Mouse (Mus musculus): ENCODE measurements around the gene Gdf3. TPM values are rescaled to one million over a fixed set of nuclear protein-coding genes. Genes with fewer than 3 reads are reported as not detected.

The Gdf3 gene
- polyA plus RNA-seq, 1 experiment from 2014 or later, result 0.13 TPM

DNA sequence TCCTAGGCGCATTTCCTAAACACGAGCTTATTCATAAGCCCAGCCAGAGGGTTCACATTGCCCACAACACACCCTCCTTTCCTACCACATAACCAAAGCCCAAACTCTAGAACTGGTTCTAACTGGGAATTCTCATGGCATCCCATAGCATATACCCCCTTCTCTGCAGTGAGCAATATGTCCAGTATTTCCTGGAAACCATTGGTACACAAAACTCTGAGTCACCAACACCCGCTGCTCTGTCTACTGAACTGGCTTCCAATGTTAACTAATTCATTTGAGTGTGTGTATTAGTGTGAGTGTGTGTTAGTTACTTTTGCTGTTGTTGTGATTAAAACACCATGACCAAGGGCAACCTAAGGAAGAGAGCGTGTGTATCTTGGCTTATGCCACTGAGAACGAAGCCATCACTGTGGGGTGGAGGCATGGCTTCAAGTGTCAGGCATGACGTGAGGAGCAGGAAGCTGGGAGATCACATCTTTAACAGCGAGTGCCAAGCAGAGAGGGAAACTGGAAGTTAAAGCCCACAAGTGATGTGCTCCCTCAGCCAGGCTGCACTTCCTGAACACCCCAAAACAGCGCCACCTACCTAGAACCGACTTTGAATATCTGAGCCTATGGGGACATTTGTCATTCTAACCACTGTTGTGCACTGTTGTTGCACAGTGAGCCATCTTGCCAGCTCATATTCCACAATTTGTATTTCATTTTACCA, 44.7 kb downstream of the Gdf3 start:
- no peaks in the 10 kb centered on the region; the same call in 1 of the 2 replicates for H3K27me3 ChIP-seq (ENCODE audit: control insufficient read depth, insufficient read depth, low read length)
- no peak overlapping the region for H3K9ac ChIP-seq (replicated peaks; ENCODE audit: low read length)
- no peaks in the 10 kb centered on the region for H3K4me1 ChIP-seq (ENCODE audit: control insufficient read depth, insufficient read depth, low read length)
- H3K4me2 ChIP-seq (ENCODE audit: low read length), result no peak overlapping the region
- no peak overlapping the region for H3K27ac ChIP-seq (replicated peaks; ENCODE audit: low read depth, low read length)
- H3K4me3 ChIP-seq (replicated peaks; ENCODE audit: low read depth, low read length), result no peak overlapping the region
- no peak for ATAC-seq (ENCODE audit: low FRiP score, low TSS enrichment)
- H3K36me3 ChIP-seq (ENCODE audit: control insufficient read depth, insufficient read depth, low read length), result no peaks in the 10 kb centered on the region
- H3K9me3 ChIP-seq (ENCODE audit: control insufficient read depth, low read length), result no peaks in the 10 kb centered on the region
- 92% methylated on average over 9 of the region's 9 CpGs for WGBS
- no peak for DNase-seq

DNA sequence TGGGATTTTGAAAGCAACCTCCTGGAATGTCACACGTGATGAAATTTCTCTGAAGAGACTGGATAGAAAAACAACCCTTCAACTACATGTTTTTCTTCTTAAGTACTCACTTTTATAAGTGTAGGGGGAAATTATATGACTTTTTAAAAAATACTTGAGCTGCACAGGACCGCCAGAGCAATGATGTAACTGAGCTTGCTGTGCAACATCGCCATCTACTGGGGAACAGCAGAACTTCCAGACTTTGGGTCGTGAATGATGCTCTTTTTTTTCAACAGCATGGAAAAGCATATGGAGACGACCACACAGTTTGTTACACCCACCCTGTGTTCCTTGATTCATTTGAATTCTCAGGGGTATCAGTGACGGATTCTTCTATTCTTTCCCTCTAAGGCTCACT, 47.4 kb downstream of the Gdf3 start:
- no peak overlapping the region for H3K27ac ChIP-seq (replicated peaks; ENCODE audit: low read depth, low read length)
- no peaks in the 10 kb centered on the region for H3K36me3 ChIP-seq (ENCODE audit: control insufficient read depth, insufficient read depth, low read length)
- no peaks in the 10 kb centered on the region for H3K9me3 ChIP-seq (ENCODE audit: control insufficient read depth, low read length)
- DNase-seq (peak; percentile 90), ATAC-seq (ENCODE audit: low FRiP score, low TSS enrichment) (peak; percentile 52; the same call in 1 of the 2 replicates)
- H3K9ac ChIP-seq (replicated peaks; ENCODE audit: low read length), result no peak overlapping the region; the same call in 1 of the 2 replicates
- WGBS, result 3% methylated on average over 6 of the region's 6 CpGs
- no peaks in the 10 kb centered on the region; the same call in 1 of the 2 replicates for H3K27me3 ChIP-seq (ENCODE audit: control insufficient read depth, insufficient read depth, low read length)
- H3K4me3 ChIP-seq (replicated peaks; ENCODE audit: low read depth, low read length), result 0 out of 2 replicates have a peak overlapping the region, but pooled peaks have one; percentile 7
- H3K4me1 ChIP-seq (ENCODE audit: control insufficient read depth, insufficient read depth, low read length), result no peaks in the 10 kb centered on the region
- peak overlapping the region; percentile 43 for H3K4me2 ChIP-seq (ENCODE audit: low read length)

DNA sequence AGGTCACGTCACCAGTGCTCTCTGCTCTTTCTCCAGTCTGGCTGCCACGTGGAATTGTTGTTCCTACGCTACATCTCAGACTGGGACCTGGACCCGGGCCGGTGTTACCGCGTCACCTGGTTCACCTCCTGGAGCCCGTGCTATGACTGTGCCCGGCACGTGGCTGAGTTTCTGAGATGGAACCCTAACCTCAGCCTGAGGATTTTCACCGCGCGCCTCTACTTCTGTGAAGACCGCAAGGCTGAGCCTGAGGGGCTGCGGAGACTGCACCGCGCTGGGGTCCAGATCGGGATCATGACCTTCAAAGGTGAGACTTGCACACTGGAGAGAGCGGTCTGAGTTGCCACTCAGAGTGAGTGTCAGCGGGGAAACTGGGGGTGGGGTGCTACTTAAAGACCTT, 48.9 kb downstream of the Gdf3 start:
- DNase-seq (no peak), ATAC-seq (ENCODE audit: low FRiP score, low TSS enrichment) (peak; percentile 24; the same call in 1 of the 2 replicates)
- Histone ChIP-seq H3K4me1 (ENCODE audit: control insufficient read depth, insufficient read depth, low read length) (0 out of 2 replicates have a peak, but pooled peaks cover 3% of the 10 kb centered on the region), H3K9ac (replicated peaks; ENCODE audit: low read length) (no peak overlapping the region), H3K27ac (replicated peaks; ENCODE audit: low read depth, low read length) (no peak overlapping the region), H3K4me2 (ENCODE audit: low read length) (peak overlapping the region; percentile 43; the same call in 1 of the 2 replicates), H3K9me3 (ENCODE audit: control insufficient read depth, low read length) (no peaks in the 10 kb centered on the region), H3K4me3 (replicated peaks; ENCODE audit: low read depth, low read length) (no peak overlapping the region), H3K27me3 (ENCODE audit: control insufficient read depth, insufficient read depth, low read length) (no peaks in the 10 kb centered on the region; the same call in 1 of the 2 replicates), H3K36me3 (ENCODE audit: control insufficient read depth, insufficient read depth, low read length) (no peaks in the 10 kb centered on the region)
- WGBS, result 86% methylated on average over 20 of the region's 20 CpGs

DNA sequence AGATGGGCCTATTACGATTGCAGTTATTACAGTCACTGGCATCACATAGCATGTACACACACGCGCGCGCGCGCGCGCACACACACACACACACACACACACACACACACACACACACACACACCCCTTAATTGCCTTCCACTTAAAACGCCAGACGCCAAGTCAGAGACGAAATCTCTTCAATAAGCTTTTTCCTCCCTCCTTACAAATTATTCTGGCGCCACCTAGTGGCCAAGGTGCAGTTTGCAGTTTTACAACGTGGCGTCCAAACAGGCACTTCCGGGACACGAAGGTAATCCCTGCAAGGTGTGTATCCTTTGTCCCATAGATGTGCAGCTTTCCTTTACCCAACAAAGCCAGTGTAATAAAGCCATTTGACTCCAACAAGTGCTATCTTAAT, 49.5 kb downstream of the Gdf3 start:
- Histone ChIP-seq H3K36me3 (ENCODE audit: control insufficient read depth, insufficient read depth, low read length) (no peaks in the 10 kb centered on the region), H3K27me3 (ENCODE audit: control insufficient read depth, insufficient read depth, low read length) (no peaks in the 10 kb centered on the region; the same call in 1 of the 2 replicates), H3K9me3 (ENCODE audit: control insufficient read depth, low read length) (no peaks in the 10 kb centered on the region), H3K9ac (replicated peaks; ENCODE audit: low read length) (no peak overlapping the region), H3K4me2 (ENCODE audit: low read length) (peak overlapping the region; percentile 43), H3K4me1 (ENCODE audit: control insufficient read depth, insufficient read depth, low read length) (0 out of 2 replicates have a peak, but pooled peaks cover 3% of the 10 kb centered on the region), H3K27ac (replicated peaks; ENCODE audit: low read depth, low read length) (no peak overlapping the region), H3K4me3 (replicated peaks; ENCODE audit: low read depth, low read length) (0 out of 2 replicates have a peak overlapping the region, but pooled peaks have one; percentile 9)
- WGBS, result 15% methylated on average over 17 of the region's 17 CpGs
- DNase-seq (peak; percentile 94), ATAC-seq (ENCODE audit: low FRiP score, low TSS enrichment) (peak; percentile 43; the same call in 1 of the 2 replicates)

GRCm38 (mm10) chr6:122556959-122557561, 52.8 kb downstream of the Gdf3 start:
- DNase-seq, result peak; percentile 89
- Histone ChIP-seq H3K27ac (replicated peaks; ENCODE audit: low read depth, low read length) (no peak overlapping the region), H3K4me1 (ENCODE audit: control insufficient read depth, insufficient read depth, low read length) (0 out of 2 replicates have a peak, but pooled peaks cover 3% of the 10 kb centered on the region), H3K27me3 (ENCODE audit: control insufficient read depth, insufficient read depth, low read length) (no peaks in the 10 kb centered on the region; the same call in 1 of the 2 replicates), H3K4me2 (ENCODE audit: low read length) (peak overlapping the region; percentile 47), H3K4me3 (replicated peaks; ENCODE audit: low read depth, low read length) (peak overlapping the region; percentile 19; the same call in 1 of the 2 replicates), H3K9ac (replicated peaks; ENCODE audit: low read length) (no peak overlapping the region; the same call in 1 of the 2 replicates), H3K36me3 (ENCODE audit: control insufficient read depth, insufficient read depth, low read length) (no peaks in the 10 kb centered on the region), H3K9me3 (ENCODE audit: control insufficient read depth, low read length) (no peaks in the 10 kb centered on the region)
- 25% methylated on average over 15 of the region's 15 CpGs for WGBS
- ATAC-seq (ENCODE audit: low FRiP score, low TSS enrichment), result no peak

Other genes starting within 250 kb of the Gdf3 start
- 109 and 133 TPM in 2 replicates for gene Rimklb, start 111.3 kb downstream of the Gdf3 start, polyA plus RNA-seq (2014; fragmentation: Nextera tagmentation; extraction: Ambion mirVana)
- gene Mfap5, start 104.2 kb downstream of the Gdf3 start, polyA plus RNA-seq (2014; fragmentation: Nextera tagmentation; extraction: Ambion mirVana), result 1.0 and 1.6 TPM in 2 replicates
- 0.81 and 0.95 TPM in 2 replicates for gene Aicda, start 56.3 kb downstream of the Gdf3 start, polyA plus RNA-seq (2014; fragmentation: Nextera tagmentation; extraction: Ambion mirVana)
- gene Apobec1, start 7.6 kb downstream of the Gdf3 start, polyA plus RNA-seq (2014; fragmentation: Nextera tagmentation; extraction: Ambion mirVana), result 0.31 and 1.6 TPM in 2 replicates
- gene Dppa3, start 16.3 kb upstream of the Gdf3 start, polyA plus RNA-seq (2014; fragmentation: Nextera tagmentation; extraction: Ambion mirVana), result not detected in 2 replicates
- 0.11 TPM in 1 of 2 replicates, not detected in the other for gene Nanog, start 97.4 kb upstream of the Gdf3 start, polyA plus RNA-seq (2014; fragmentation: Nextera tagmentation; extraction: Ambion mirVana)
- gene Slc2a3, start 191.6 kb upstream of the Gdf3 start, polyA plus RNA-seq (2014; fragmentation: Nextera tagmentation; extraction: Ambion mirVana), result 21.7 and 28.4 TPM in 2 replicates
- gene Foxj2, start 209.8 kb upstream of the Gdf3 start, polyA plus RNA-seq (2014; fragmentation: Nextera tagmentation; extraction: Ambion mirVana), result 9.0 and 10.1 TPM in 2 replicates
- gene C3ar1, start 246.1 kb upstream of the Gdf3 start, polyA plus RNA-seq (2014; fragmentation: Nextera tagmentation; extraction: Ambion mirVana), result 0.62 and 2.0 TPM in 2 replicates

All from midbrain, embryonic 14.5 days (tissue).